Mouse (Mus musculus): ENCODE results near the gene Vmp1.

- TF ChIP-seq POLR2A (IDR thresholded peaks at IDR 0.05; ENCODE audit: insufficient read depth, low read depth, low read length), result no peak
- TF ChIP-seq CTCF (IDR thresholded peaks at IDR 0.05; ENCODE audit: insufficient read depth, low read depth, low read length), result no peak
Measured at GRCm38 (mm10) chr11:86600209-86600557, 83.5 kb downstream of the Vmp1 start.
